Mouse (Mus musculus): ENCODE results near the gene Stx1b. TPM values are rescaled to one million over a fixed set of nuclear protein-coding genes. Genes with fewer than 3 reads are reported as not detected.

The Stx1b gene
- polyA plus RNA-seq, 2 experiments: 0.05 to 1.1 TPM

DNA sequence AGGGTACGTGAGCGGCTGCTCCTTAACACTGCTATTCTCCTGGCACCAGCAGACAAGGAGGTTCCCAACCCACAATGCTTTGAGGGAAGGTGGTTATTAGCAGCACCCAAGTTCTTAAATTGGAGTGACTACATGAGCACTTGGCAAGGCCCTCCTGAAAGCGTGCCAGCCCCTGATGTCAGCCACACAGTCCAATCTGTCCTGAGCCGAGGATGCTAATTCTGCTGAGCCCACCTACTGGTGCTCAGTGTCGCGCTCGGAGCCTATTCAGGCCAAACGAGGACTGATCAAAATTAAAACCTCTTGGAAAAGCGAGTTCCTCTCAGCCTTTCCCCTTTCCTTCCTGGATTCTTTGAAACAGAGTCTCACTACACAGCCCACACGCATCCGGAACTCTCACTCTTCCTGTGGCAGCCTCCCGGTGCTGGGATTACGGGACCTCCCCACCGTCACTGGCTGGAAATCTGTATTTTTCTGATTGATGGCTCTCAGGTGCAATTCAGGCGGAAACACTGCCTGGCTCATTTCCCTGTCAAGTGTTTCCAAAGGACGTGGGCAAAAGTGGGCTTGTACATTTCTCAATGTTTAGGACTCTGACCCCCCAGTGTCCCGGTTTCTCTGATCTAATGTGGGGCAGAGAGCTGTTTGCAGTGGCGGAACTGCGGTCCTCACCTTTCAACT is 10.0 kb downstream of the Stx1b start:
- no peak overlapping the region for H3K4me3 ChIP-seq (ENCODE audit: insufficient read depth in 1 of 2, low read depth in 2 of 2, low read length in 2 of 2)
- ATAC-seq (ENCODE audit: insufficient read depth) (0 out of 2 replicates have a peak, but pooled peaks have one; percentile 21), DNase-seq (ENCODE audit: low read depth in 3 of 3, low spot score in 3 of 3) (no peak)
- H3K27ac ChIP-seq: peak overlapping the region; percentile 43
- H3K9ac ChIP-seq (replicated peaks): no peak overlapping the region
- H3K27me3 ChIP-seq (ENCODE audit: control insufficient read depth, insufficient read depth, low read length): no peaks in the 10 kb centered on the region
- H3K36me3 ChIP-seq (replicated peaks; ENCODE audit: control insufficient read depth, insufficient read depth, low read depth): no peaks in the 10 kb centered on the region
- H3K9me3 ChIP-seq (ENCODE audit: control insufficient read depth, low read length): no peaks in the 10 kb centered on the region
- peaks cover 0 to 13% of the 10 kb centered on the region in 2 experiments; a peak in 2 of 4 replicates for H3K4me1 ChIP-seq (replicated peaks; ENCODE audit: control insufficient read depth in 2 of 2, insufficient read depth in 2 of 2, low read length in 1 of 2)
- TF ChIP-seq EP300 (IDR thresholded peaks at IDR 0.05; ENCODE audit: low read depth): no peak
- TF ChIP-seq CTCF (IDR thresholded peaks at IDR 0.05; ENCODE audit: low read depth): no peak
- 71% methylated on average over 19 of the region's 19 CpGs for WGBS (ENCODE audit: insufficient replicate concordance)
- 0 out of 2 replicates have a peak overlapping the region, but pooled peaks have one; percentile 11 for H3K4me2 ChIP-seq (ENCODE audit: low read depth)

DNA sequence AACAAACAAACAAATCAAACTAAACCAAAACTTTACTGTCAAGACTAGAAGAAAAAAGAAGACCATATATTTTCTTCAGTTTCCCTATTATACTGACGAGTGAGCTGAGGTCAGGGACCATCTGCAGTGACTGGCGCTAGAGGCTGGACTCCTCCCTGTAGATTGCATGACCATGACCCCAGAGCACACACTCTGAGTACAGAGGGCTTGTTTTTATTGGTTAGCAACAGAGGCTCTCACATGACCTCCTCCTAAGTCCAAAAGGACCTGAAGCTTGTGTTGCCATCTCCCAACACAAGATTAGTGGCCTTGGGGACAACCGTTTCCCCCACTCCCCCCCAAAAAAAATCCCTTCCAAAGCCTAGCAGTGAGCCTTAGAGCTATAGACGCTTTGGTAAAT is 10.5 kb downstream of the Stx1b start:
- H3K27me3 ChIP-seq (ENCODE audit: control insufficient read depth, insufficient read depth, low read length): no peaks in the 10 kb centered on the region
- H3K4me3 ChIP-seq (ENCODE audit: insufficient read depth in 1 of 2, low read depth in 2 of 2, low read length in 2 of 2): no peak overlapping the region
- H3K9me3 ChIP-seq (ENCODE audit: control insufficient read depth, low read length): no peaks in the 10 kb centered on the region
- ATAC-seq (ENCODE audit: insufficient read depth) (no peak), DNase-seq (ENCODE audit: low read depth in 3 of 3, low spot score in 3 of 3) (no peak)
- H3K27ac ChIP-seq: peak overlapping the region; percentile 43
- H3K4me2 ChIP-seq (ENCODE audit: low read depth): no peak overlapping the region
- 65% methylated on average over 4 of the region's 4 CpGs for WGBS (ENCODE audit: insufficient replicate concordance)
- peaks cover 0 to 13% of the 10 kb centered on the region in 2 experiments; a peak in 2 of 4 replicates for H3K4me1 ChIP-seq (replicated peaks; ENCODE audit: control insufficient read depth in 2 of 2, insufficient read depth in 2 of 2, low read length in 1 of 2)
- H3K36me3 ChIP-seq (replicated peaks; ENCODE audit: control insufficient read depth, insufficient read depth, low read depth): no peaks in the 10 kb centered on the region
- H3K9ac ChIP-seq (replicated peaks): no peak overlapping the region
- no peak for TF ChIP-seq EP300 (IDR thresholded peaks at IDR 0.05; ENCODE audit: low read depth)
- TF ChIP-seq CTCF (IDR thresholded peaks at IDR 0.05; ENCODE audit: low read depth): no peak

DNA sequence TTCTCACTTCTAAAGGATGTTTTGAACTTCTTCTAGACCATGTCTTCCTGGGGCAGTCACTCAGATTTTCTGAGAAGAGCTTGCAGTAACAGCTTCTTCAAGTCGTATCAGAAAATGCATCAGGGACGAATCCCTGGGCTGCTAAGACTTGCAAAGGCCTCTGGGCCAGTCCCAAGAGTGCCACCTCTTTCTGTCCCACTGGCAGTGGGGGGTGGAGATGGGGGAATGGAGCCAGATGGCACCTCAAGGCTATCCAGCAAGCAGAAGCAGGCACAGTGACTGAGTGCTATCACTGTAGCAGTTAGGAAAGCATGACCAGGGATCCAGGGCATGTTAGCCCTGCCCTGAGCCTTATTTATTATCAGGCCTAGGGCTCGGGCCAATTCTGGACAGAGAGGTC is 12.1 kb downstream of the Stx1b start:
- H3K4me2 ChIP-seq (ENCODE audit: low read depth): no peak overlapping the region
- no peak overlapping the region for H3K4me3 ChIP-seq (ENCODE audit: insufficient read depth in 1 of 2, low read depth in 2 of 2, low read length in 2 of 2)
- no peak for ATAC-seq (ENCODE audit: insufficient read depth)
- no peaks in the 10 kb centered on the region for H3K9me3 ChIP-seq (ENCODE audit: control insufficient read depth, low read length)
- WGBS (ENCODE audit: insufficient replicate concordance): 65% methylated on average over 3 of the region's 3 CpGs
- no peak overlapping the region for H3K9ac ChIP-seq (replicated peaks)
- no peaks in the 10 kb centered on the region for H3K27me3 ChIP-seq (ENCODE audit: control insufficient read depth, insufficient read depth, low read length)
- H3K36me3 ChIP-seq (replicated peaks; ENCODE audit: control insufficient read depth, insufficient read depth, low read depth): no peaks in the 10 kb centered on the region
- peaks cover 5 to 23% of the 10 kb centered on the region in 2 experiments for H3K4me1 ChIP-seq (replicated peaks; ENCODE audit: control insufficient read depth in 2 of 2, insufficient read depth in 2 of 2, low read length in 1 of 2)
- H3K27ac ChIP-seq: no peak overlapping the region
- DNase-seq (ENCODE audit: low read depth in 3 of 3, low spot score in 3 of 3): no peak
- TF ChIP-seq EP300 (IDR thresholded peaks at IDR 0.05; ENCODE audit: low read depth): no peak
- no peak for TF ChIP-seq CTCF (IDR thresholded peaks at IDR 0.05; ENCODE audit: low read depth)

- Histone ChIP-seq H3K4me2 (ENCODE audit: low read depth) (no peak overlapping the region), H3K27me3 (ENCODE audit: control insufficient read depth, insufficient read depth, low read length) (no peaks in the 10 kb centered on the region), H3K36me3 (replicated peaks; ENCODE audit: control insufficient read depth, insufficient read depth, low read depth) (no peaks in the 10 kb centered on the region), H3K9me3 (ENCODE audit: control insufficient read depth, low read length) (no peaks in the 10 kb centered on the region), H3K9ac (replicated peaks) (no peak overlapping the region), H3K4me3 (ENCODE audit: insufficient read depth in 1 of 2, low read depth in 2 of 2, low read length in 2 of 2) (no peak overlapping the region), H3K4me1 (replicated peaks; ENCODE audit: control insufficient read depth in 2 of 2, insufficient read depth in 2 of 2, low read length in 1 of 2) (peaks cover 12 to 34% of the 10 kb centered on the region in 2 experiments), H3K27ac (no peak overlapping the region)
- TF ChIP-seq CTCF (IDR thresholded peaks at IDR 0.05; ENCODE audit: low read depth): no peak
- TF ChIP-seq EP300 (IDR thresholded peaks at IDR 0.05; ENCODE audit: low read depth): no peak
- 65% methylated on average over 4 of the region's 4 CpGs for WGBS (ENCODE audit: insufficient replicate concordance)
- DNase-seq (ENCODE audit: low read depth in 3 of 3, low spot score in 3 of 3) (no peak), ATAC-seq (ENCODE audit: insufficient read depth) (no peak)
These were observed 13.1 kb downstream of the Stx1b start for GRCm38 (mm10) chr7:127811240-127811639.

DNA sequence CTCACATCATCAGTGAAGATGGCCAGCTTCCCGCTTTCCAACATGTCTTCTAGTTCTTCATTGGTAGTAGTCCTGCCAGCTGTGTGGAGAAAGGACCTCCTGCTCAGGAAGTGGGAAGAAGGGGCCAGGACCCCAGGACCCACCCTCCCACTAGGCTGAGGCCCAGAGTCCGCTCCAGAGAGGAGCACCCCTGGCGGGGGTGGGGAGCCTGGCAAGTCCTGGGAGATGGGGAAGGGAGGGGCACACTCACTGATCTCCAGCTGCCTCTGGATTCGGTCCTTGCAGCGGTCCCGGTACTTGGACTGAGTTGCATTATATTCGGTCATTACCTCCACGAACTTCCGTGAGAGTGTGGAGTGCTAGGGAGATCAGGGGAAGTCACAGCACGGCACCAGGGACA is 13.7 kb downstream of the Stx1b start:
- Histone ChIP-seq H3K27ac (no peak overlapping the region), H3K27me3 (ENCODE audit: control insufficient read depth, insufficient read depth, low read length) (no peaks in the 10 kb centered on the region), H3K4me2 (ENCODE audit: low read depth) (no peak overlapping the region), H3K36me3 (replicated peaks; ENCODE audit: control insufficient read depth, insufficient read depth, low read depth) (no peaks in the 10 kb centered on the region), H3K4me1 (replicated peaks; ENCODE audit: control insufficient read depth in 2 of 2, insufficient read depth in 2 of 2, low read length in 1 of 2) (peaks cover 14 to 37% of the 10 kb centered on the region in 2 experiments), H3K9ac (replicated peaks) (no peak overlapping the region), H3K9me3 (ENCODE audit: control insufficient read depth, low read length) (no peaks in the 10 kb centered on the region), H3K4me3 (ENCODE audit: insufficient read depth in 1 of 2, low read depth in 2 of 2, low read length in 2 of 2) (no peak overlapping the region)
- no peak for TF ChIP-seq EP300 (IDR thresholded peaks at IDR 0.05; ENCODE audit: low read depth)
- TF ChIP-seq CTCF (IDR thresholded peaks at IDR 0.05; ENCODE audit: low read depth): no peak
- no peak for ATAC-seq (ENCODE audit: insufficient read depth)
- DNase-seq (ENCODE audit: low read depth in 3 of 3, low spot score in 3 of 3): no peak
- 83% methylated on average over 10 of the region's 10 CpGs for WGBS (ENCODE audit: insufficient replicate concordance)

Data from liver, embryonic 14.5 days (tissue).